Mouse (Mus musculus): Measurements from ENCODE around the gene Palb2. TPM values are rescaled to one million over a fixed set of nuclear protein-coding genes. Genes with fewer than 3 reads are reported as not detected.

Palb2 gene
- total RNA-seq, 2 experiments from 2014 or later = 1.9 to 2.2 TPM

DNA sequence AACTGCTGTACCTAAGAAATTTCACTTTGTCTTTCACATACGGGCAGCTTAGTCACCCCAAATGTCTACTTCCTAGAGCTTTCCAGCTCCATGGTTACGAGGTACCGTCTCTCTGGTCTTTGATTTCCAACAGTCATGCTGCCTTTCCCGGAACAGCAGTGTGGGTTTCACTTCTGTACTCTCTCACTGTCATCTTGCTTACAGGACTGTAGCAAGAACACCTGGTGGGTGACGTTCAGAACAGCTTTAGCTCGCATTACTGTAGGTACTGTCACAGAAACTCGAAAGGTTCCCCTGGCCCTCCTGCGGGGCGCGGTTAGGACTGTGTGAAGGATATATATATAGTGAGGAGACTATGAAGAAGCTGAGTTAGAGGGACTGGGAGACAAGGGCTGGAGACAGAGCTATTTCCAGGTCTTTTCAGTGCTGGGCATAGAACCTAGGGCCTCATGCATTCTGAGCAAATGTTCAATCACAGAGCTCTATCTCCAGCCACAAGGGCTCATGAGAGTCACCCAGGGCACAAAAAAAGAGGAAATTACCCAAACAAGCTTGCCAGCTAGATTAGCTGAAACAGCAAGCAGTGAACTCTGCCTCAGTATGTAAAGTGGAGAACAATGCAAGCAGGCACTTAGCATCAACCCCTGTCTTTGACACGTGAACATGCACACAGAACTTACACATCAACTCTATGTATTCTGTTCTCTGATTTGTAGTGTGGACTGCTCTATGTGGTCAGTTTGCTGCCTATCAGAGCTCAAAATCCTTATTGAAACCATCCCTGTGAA is 45.4 kb downstream of the Palb2 start:
- Histone ChIP-seq H3K27ac (peak overlapping the region; percentile 46; the same call in 1 of the 2 replicates), H3K4me3 (no peak overlapping the region)
- TF ChIP-seq CTCF (conservative IDR thresholded peaks at IDR 0.05) = no peak
- DNase-seq (ENCODE audit: low spot score in 2 of 2) = no peak

DNA sequence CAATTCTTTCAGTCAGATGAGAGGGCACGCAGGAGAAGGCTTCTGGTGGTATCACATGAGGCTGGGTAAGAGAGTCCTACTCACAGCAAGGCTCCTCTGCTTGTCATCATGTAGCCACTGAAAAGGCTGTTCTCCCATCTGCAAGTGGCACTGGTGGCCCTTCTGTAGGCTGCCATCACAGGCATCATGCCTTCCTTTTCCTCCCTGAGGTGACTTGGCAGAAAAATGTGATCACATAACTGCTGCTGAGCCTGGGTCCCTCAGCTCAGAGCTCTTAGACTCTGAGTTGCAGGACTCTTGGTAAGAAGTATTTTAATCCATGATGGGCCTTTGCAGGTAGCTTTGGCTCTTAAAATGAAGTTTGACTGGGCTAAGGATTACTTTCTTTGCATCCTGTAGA is 51.7 kb downstream of the Palb2 start:
- DNase-seq (ENCODE audit: low spot score in 2 of 2) = no peak
- H3K4me3 ChIP-seq = no peak overlapping the region
- TF ChIP-seq CTCF (conservative IDR thresholded peaks at IDR 0.05) = no peak
- peak overlapping the region; percentile 14; the same call in 1 of the 2 replicates for H3K27ac ChIP-seq

DNA sequence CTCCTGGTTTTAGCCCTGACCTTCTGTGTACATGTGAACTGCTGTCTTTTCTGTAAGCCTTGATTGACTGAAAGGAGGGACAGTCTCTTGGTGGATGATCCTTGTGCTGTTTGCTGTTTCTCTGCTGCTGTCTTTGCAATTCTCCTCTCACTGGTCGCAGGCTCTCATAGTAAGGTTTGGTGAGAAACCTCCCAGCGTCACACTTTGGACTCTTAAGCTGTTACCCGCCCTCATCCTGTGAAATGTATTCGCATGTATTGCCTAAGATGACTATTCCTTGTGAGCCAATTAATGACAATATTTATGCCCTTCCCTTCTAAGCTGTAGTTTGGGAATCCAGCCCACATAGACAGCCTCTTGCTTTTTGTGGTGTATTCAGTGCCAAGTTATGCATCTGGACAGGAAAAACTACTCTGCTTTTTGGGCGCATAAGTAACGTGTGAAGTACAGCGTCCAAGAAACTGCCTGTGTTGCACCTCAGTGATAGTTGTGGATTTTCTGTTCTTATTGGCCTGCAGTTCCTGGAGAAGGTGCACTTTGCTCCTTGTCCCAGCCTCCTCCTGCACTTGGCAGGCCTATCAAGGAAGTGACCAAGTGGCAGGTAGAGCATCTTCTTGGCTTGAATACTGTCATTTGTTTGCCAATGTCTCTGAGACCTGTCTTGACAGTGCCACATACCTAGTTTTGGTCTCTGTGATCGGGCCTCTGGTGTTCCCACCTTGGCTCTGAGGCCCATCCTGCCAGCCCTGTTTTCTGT is 52.8 kb downstream of the Palb2 start:
- DNase-seq (ENCODE audit: low spot score in 2 of 2) = no peak
- TF ChIP-seq CTCF (conservative IDR thresholded peaks at IDR 0.05) = no peak
- no peak overlapping the region for H3K4me3 ChIP-seq
- no peak overlapping the region; the same call in 1 of the 2 replicates for H3K27ac ChIP-seq

DNA sequence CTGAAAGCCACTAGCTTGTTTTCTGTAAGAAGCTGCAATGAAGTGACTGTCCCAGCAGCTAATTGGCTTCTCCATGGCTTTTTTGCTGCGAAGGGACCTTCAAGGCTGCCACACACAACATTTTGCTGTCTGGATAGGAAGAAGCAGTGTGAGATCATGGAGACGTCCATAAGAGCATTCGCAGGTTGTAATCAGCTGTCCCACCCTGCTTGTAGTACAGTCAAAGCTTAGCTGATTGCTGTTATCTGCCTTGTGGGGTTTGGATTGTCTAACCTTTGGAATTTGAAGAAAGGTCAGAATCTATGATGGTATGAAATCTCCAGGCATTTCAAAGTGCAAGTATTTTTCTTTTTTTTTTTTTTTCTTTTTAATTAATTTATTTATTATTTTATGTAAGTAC is 58.4 kb downstream of the Palb2 start:
- TF ChIP-seq CTCF (conservative IDR thresholded peaks at IDR 0.05) = no peak
- H3K4me3 ChIP-seq = no peak overlapping the region

DNA sequence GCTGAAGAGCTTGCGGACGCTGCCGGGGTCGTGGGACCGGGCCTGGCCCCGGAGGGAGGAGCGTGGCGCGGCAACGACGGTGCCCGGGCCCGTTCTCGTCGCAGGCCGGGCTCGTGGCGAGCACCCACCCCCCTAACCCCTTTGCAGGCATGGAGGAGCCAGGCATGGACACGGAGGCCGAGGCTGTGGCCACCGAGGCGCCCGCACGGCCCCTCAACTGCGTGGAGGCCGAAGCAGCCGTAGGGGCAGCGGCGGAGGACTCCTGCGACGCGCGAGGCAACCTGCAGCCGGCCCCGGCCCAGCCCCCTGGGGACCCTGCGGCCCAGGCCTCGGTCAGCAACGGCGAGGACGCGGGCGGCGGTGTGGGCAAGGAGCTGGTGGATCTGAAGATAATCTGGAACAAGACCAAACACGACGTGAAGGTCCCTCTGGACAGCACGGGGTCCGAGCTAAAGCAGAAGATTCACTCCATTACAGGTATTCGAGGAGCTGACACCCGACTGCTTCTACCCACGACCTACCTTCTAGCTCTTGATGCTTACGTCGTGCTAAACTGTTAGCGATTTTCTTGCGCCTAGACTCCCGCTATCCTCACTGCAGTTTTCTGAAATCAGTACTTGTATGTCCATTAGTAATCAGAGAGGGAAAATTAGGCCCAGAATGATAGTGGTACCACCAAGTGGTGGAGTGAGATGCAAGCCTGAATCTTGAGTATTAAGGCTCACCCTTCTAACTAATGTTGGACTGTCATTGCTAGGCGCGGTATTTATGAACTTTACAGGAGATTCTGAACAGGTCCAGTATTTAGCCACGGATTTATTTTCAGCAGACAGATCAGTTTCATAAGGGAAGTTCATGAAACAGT is 65.0 kb downstream of the Palb2 start:
- peak; percentile 65 for TF ChIP-seq CTCF (conservative IDR thresholded peaks at IDR 0.05)
- Histone ChIP-seq H3K27ac (peak overlapping the region; percentile 99), H3K4me3 (peak overlapping the region; percentile 96)
- DNase-seq (ENCODE audit: low spot score in 2 of 2) = no peak

More for the DNA sequence above, 58.4 kb downstream of the Palb2 start:
- no peak overlapping the region for H3K27ac ChIP-seq
- DNase-seq (ENCODE audit: low spot score in 2 of 2) = no peak

DNA sequence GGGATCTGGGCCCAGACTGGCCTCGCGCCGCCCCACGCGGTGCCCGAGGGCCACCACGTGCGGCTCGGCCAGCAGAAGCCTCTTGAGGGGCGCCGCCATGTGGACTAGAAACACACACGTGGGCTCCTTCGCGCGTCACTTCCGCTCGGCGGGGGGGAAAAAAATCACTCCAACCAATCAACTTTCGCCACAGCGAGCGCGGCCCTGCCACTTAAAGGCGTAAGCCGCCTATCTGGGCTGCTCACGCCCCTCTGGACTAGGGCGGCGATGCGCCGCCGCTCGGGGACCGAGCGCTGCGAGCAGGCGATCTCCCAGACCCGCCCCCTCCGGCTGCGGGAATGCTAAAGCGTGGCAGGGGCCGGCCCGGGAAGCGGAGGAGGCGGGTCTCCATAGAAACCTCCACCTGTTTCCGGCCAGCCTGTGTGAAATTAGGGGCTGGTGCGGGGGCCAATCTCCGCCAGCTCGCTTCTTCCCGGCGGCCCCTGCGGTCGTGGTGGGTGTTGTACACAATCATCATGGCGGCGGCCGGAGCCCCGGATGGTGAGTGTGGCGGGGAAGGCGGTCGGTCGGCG is 65.8 kb downstream of the Palb2 start, which contains the start of the genes Ubfd1 and Ears2:
Gene Ubfd1, plus strand, starts transcription at position 231 of the 572 bp plus-strand sequence.
Gene Ears2, minus strand, starts transcription at position 319 of the 572 bp plus-strand sequence.
- DNase-seq (ENCODE audit: low spot score in 2 of 2) = peak; percentile 96 to 97
- peak; percentile 47 for TF ChIP-seq CTCF (conservative IDR thresholded peaks at IDR 0.05)
- Histone ChIP-seq H3K27ac (peak within 1 kb of the TSS; percentile 99), H3K4me3 (peak within 1 kb of the TSS; percentile 96)

DNA sequence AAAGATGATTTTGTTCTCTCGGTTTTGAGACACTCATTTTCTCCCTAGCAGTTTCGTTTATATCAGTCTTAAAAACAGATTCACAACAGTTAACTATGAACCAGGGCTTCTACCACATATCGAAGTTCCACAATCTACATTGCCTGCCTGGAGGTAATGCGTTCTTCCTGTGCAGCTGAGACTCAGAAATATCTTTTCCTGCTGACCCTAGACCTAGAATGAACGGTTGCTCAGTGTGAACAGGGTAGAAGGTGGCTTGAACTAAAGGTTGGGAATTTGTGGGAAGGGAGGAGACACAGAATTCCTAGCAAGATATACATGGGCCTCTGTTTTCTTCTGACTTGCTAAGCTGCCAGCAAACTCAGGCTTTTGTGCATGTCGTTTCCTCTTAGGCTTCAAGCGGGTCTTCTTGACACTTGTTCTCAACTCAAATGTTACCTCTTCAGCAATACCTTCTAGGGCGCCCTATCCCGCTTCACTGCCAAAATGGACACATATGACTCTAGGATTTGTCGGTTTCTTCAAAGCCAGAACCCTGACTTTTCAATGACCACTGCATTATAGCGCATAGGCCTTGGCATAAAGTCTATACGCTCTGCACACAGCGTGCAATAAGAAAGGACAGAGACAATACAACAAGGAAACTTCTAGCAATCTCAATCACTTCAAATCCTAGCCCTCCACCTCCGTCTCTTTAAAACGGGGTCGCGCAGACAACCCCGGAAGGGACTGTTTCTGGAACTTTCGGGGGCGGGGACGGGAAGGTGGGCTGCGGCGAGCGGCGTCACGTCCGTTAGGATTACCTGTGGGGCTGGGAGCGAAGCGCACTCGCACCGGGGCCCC is 66.5 kb downstream of the Palb2 start:
- TF ChIP-seq CTCF (conservative IDR thresholded peaks at IDR 0.05) = no peak
- H3K27ac ChIP-seq = peak overlapping the region; percentile 99
- peak overlapping the region; percentile 96 for H3K4me3 ChIP-seq
- no peak for DNase-seq (ENCODE audit: low spot score in 2 of 2)

DNA sequence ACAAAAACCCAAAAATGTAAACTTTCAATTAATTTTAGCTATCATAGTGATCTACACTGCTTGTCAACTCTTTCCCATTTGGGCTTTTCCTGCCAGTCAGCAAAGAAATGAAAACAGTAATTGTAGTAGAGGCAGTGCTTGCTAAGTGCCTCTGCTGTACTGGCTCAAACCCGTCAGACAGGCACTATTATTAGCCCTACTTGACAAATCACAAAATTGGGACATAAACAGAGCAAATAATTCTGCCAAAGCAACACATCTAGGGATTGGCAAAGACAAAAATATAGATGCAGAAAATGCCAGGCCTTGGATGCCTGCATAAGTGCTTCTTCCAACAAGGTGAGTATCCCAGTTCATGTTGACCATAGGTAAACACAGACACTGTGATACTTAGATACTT is 67.1 kb downstream of the Palb2 start:
- DNase-seq (ENCODE audit: low spot score in 2 of 2) = no peak
- H3K4me3 ChIP-seq = no peak overlapping the region
- TF ChIP-seq CTCF (conservative IDR thresholded peaks at IDR 0.05) = no peak
- H3K27ac ChIP-seq = peak overlapping the region; percentile 99

Other genes starting within 250 kb of the Palb2 start
- gene Cog7, start 151.3 kb downstream of the Palb2 start, total RNA-seq (2021) = 10 to 100 TPM; 41.6 to 44.3 TPM
- gene Gga2, start 111.8 kb downstream of the Palb2 start, total RNA-seq (2021) = 10 to 100 TPM; 29.9 to 32.5 TPM
- 10 to 100 TPM; 49.6 to 50.7 TPM for gene Ubfd1, start 65.8 kb downstream of the Palb2 start, total RNA-seq (2021)
- gene Ears2, start 65.7 kb downstream of the Palb2 start, total RNA-seq (2021) = 10 to 100 TPM in 1 of 2 experiments, 1 to 10 TPM in 1; 9.7 to 10.0 TPM
- gene Ndufab1, start 31.1 kb downstream of the Palb2 start, total RNA-seq (2021) = 100 to 1,000 TPM; 259 to 306 TPM
- 100 to 1,000 TPM; 101 to 104 TPM for gene Dctn5, start 56 bp upstream of the Palb2 start, total RNA-seq (2021)
- 1 to 10 TPM; 2.1 to 2.9 TPM for gene Plk1, start 26.5 kb upstream of the Palb2 start, total RNA-seq (2021)
- gene Ern2, start 53.2 kb upstream of the Palb2 start, total RNA-seq (2021) = under 1 TPM; 0.39 to 0.41 TPM
- 1 to 10 TPM; 2.7 to 3.3 TPM for gene Chp2, start 86.5 kb upstream of the Palb2 start, total RNA-seq (2021)
- 100 to 1,000 TPM; 788 to 796 TPM for gene Prkcb, start 155.8 kb upstream of the Palb2 start, total RNA-seq (2021)